Mouse (Mus musculus) embryonic facial prominence, embryonic 11.5 days (tissue): ENCODE data around the gene 3110040N11Rik. TPM values are rescaled to one million over a fixed set of nuclear protein-coding genes. Genes with fewer than 3 reads are reported as not detected.

Source experiments
- ATAC-seq: fragments of 200-750 bp; cut with Nextera tagmentation; replicated peaks from 2 replicates; pipeline ENCODE4 v1.8.0; 2017; ENCODE audit warnings: low read depth; ENCODE audit not compliant: insufficient number of reproducible peaks, low FRiP score, low TSS enrichment
- DNase-seq: peaks from one replicate; pipeline ENCODE4 v3.0.0-alpha.2; 2015; ENCODE audit warnings: low spot score
- H3K27ac ChIP-seq: fragments of 300-500 bp; sonication (generic); replicated peaks from 2 replicates; pipeline ENCODE4 v1.5.1; 2014; ENCODE audit warnings: mild to moderate bottlenecking, low read depth, low read length, control low read depth
- H3K27me3 ChIP-seq: fragments of 300-500 bp; sonication (generic); 2 replicates; pipeline ENCODE4 v1.6.1; 2014; ENCODE audit warnings: mild to moderate bottlenecking, low read length, moderate library complexity, mixed read lengths; ENCODE audit not compliant: control insufficient read depth, insufficient read depth
- H3K36me3 ChIP-seq: fragments of 300-500 bp; sonication (generic); replicated peaks from 2 replicates; pipeline ENCODE4 v1.6.1; 2014; ENCODE audit warnings: low read depth, mild to moderate bottlenecking, low read length, moderate library complexity, mixed read lengths; ENCODE audit not compliant: control insufficient read depth, insufficient read depth
- H3K4me1 ChIP-seq: fragments of 300-500 bp; sonication (generic); 2 replicates; pipeline ENCODE4 v1.6.1; 2014; ENCODE audit warnings: low read length, mixed read lengths; ENCODE audit not compliant: control insufficient read depth, insufficient read depth
- H3K4me2 ChIP-seq: fragments of 300-500 bp; sonication (generic); 2 replicates; pipeline ENCODE4 v1.6.1; 2014; ENCODE audit warnings: low read depth, mild to moderate bottlenecking, control low read depth, low read length, moderate library complexity
- H3K4me3 ChIP-seq: fragments of 300-500 bp; sonication (generic); 2 replicates; pipeline ENCODE4 v1.5.1; 2014; ENCODE audit warnings: low read depth, low read length, control low read depth
- H3K9ac ChIP-seq: fragments of 300-500 bp; sonication (generic); replicated peaks from 2 replicates; pipeline ENCODE4 v1.6.1; 2014; ENCODE audit warnings: mild to moderate bottlenecking, control low read depth, low read length
- H3K9me3 ChIP-seq: fragments of 300-500 bp; sonication (generic); replicated peaks from 2 replicates; pipeline ENCODE4 v1.6.1; 2016; ENCODE audit warnings: mild to moderate bottlenecking, low read length, inconsistent platforms, mixed read lengths; ENCODE audit not compliant: control insufficient read depth
- WGBS: fragments of 180-500 bp; shearing (Covaris S2); extraction: QIAGEN DNeasy Blood & Tissue Kit; methylation state at CpG from one replicate; pipeline ENCODE4 v1.1.7; 2014; 5-methylcytosine and 5-hydroxymethylcytosine counted together
- polyA plus RNA-seq: library from polyadenylated mRNA; unstranded; fragments of >200 nt; fragmentation: Nextera tagmentation; extraction: Ambion mirVana; gene quantifications from 2 replicates; pipeline ENCODE4 v1.2.1, GENCODE M21; 2014

The 3110040N11Rik gene
- polyA plus RNA-seq, 1 experiment from 2014 or later, result 47.3 TPM

GRCm38 (mm10) chr7:81825381-81825780, 36.1 kb upstream of the 3110040N11Rik start:
- no peak overlapping the region for H3K27ac ChIP-seq
- peaks cover 2% of the 10 kb centered on the region; the same call in 1 of the 2 replicates for H3K4me1 ChIP-seq
- H3K27me3 ChIP-seq, result no peaks in the 10 kb centered on the region
- H3K4me3 ChIP-seq, result no peak overlapping the region
- no peak overlapping the region for H3K4me2 ChIP-seq
- H3K36me3 ChIP-seq, result no peaks in the 10 kb centered on the region
- 46% methylated on average over 3 of the region's 3 CpGs for WGBS
- ATAC-seq (no peak), DNase-seq (no peak)
- H3K9ac ChIP-seq, result no peak overlapping the region
- H3K9me3 ChIP-seq, result no peaks in the 10 kb centered on the region

GRCm38 (mm10) chr7:81824906-81825305, 35.6 kb upstream of the 3110040N11Rik start:
- no peak overlapping the region for H3K27ac ChIP-seq
- no peak overlapping the region for H3K4me3 ChIP-seq
- H3K4me2 ChIP-seq, result no peak overlapping the region
- no peaks in the 10 kb centered on the region for H3K27me3 ChIP-seq
- no peak overlapping the region for H3K9ac ChIP-seq
- H3K9me3 ChIP-seq, result no peaks in the 10 kb centered on the region
- no peak for ATAC-seq
- DNase-seq, result peak; percentile 26
- peaks cover 2% of the 10 kb centered on the region; the same call in 1 of the 2 replicates for H3K4me1 ChIP-seq
- WGBS, result 45% methylated on average over 3 of the region's 3 CpGs
- no peaks in the 10 kb centered on the region for H3K36me3 ChIP-seq

- Histone ChIP-seq H3K36me3 (no peaks in the 10 kb centered on the region), H3K27me3 (no peaks in the 10 kb centered on the region), H3K4me1 (no peaks in the 10 kb centered on the region), H3K4me3 (no peak overlapping the region), H3K9me3 (no peaks in the 10 kb centered on the region), H3K9ac (no peak overlapping the region), H3K27ac (no peak overlapping the region), H3K4me2 (no peak overlapping the region)
- DNase-seq (no peak), ATAC-seq (no peak)
- WGBS, result 78% methylated on average over 5 of the region's 5 CpGs
These were observed 16.8 kb upstream of the 3110040N11Rik start for GRCm38 (mm10) chr7:81806067-81806466.

GRCm38 (mm10) chr7:81788536-81788935, 742 bp downstream of the 3110040N11Rik start:
- H3K36me3 ChIP-seq, result no peaks in the 10 kb centered on the region
- H3K27ac ChIP-seq, result peak overlapping the region; percentile 66
- H3K4me2 ChIP-seq, result peak overlapping the region; percentile 41
- no peaks in the 10 kb centered on the region for H3K4me1 ChIP-seq
- peak overlapping the region; percentile 61 for H3K9ac ChIP-seq
- no peak for ATAC-seq
- H3K9me3 ChIP-seq, result no peaks in the 10 kb centered on the region
- 6% methylated on average over 5 of the region's 5 CpGs for WGBS
- no peak for DNase-seq
- peak overlapping the region; percentile 40 for H3K4me3 ChIP-seq
- H3K27me3 ChIP-seq, result no peaks in the 10 kb centered on the region

- Histone ChIP-seq H3K4me1 (no peaks in the 10 kb centered on the region), H3K9ac (no peak overlapping the region), H3K27me3 (no peaks in the 10 kb centered on the region), H3K4me3 (no peak overlapping the region), H3K27ac (no peak overlapping the region), H3K36me3 (no peaks in the 10 kb centered on the region; the same call in none of the 2 replicates), H3K4me2 (no peak overlapping the region), H3K9me3 (no peaks in the 10 kb centered on the region)
- WGBS, result 76% methylated on average over 10 of the region's 10 CpGs
- ATAC-seq (no peak; the same call in 1 of the 2 replicates), DNase-seq (no peak)
These were observed 11.5 kb downstream of the 3110040N11Rik start for GRCm38 (mm10) chr7:81777667-81778218.

GRCm38 (mm10) chr7:81775325-81775724, 14.0 kb downstream of the 3110040N11Rik start:
- ATAC-seq (no peak), DNase-seq (no peak)
- Histone ChIP-seq H3K9ac (no peak overlapping the region), H3K4me1 (no peaks in the 10 kb centered on the region), H3K27ac (no peak overlapping the region), H3K27me3 (no peaks in the 10 kb centered on the region), H3K4me2 (no peak overlapping the region), H3K36me3 (no peaks in the 10 kb centered on the region; the same call in 1 of the 2 replicates), H3K4me3 (no peak overlapping the region), H3K9me3 (no peaks in the 10 kb centered on the region)
- 78% methylated on average over 5 of the region's 5 CpGs for WGBS

GRCm38 (mm10) chr7:81772786-81773539, 16.3 kb downstream of the 3110040N11Rik start:
- DNase-seq, result no peak
- Histone ChIP-seq H3K4me1 (no peaks in the 10 kb centered on the region), H3K27me3 (no peaks in the 10 kb centered on the region), H3K27ac (no peak overlapping the region), H3K4me3 (no peak overlapping the region), H3K36me3 (no peaks in the 10 kb centered on the region), H3K4me2 (no peak overlapping the region), H3K9me3 (no peaks in the 10 kb centered on the region), H3K9ac (no peak overlapping the region)
- ATAC-seq, result no peak
- 82% methylated on average over 10 of the region's 10 CpGs for WGBS

GRCm38 (mm10) chr7:81763110-81763845, 26.0 kb downstream of the 3110040N11Rik start:
- H3K27ac ChIP-seq, result peak overlapping the region; percentile 80
- 2% methylated on average over 60 of the region's 60 CpGs for WGBS
- DNase-seq, result peak; percentile 37

More at GRCm38 (mm10) chr7:81763110-81763845, 26.0 kb downstream of the 3110040N11Rik start:
- no peaks in the 10 kb centered on the region for H3K9me3 ChIP-seq
- H3K4me1 ChIP-seq, result no peaks in the 10 kb centered on the region
- peak overlapping the region; percentile 91 for H3K4me2 ChIP-seq
- H3K9ac ChIP-seq, result peak overlapping the region; percentile 93
- peak overlapping the region; percentile 96 for H3K4me3 ChIP-seq
- no peaks in the 10 kb centered on the region for H3K27me3 ChIP-seq
- peak; percentile 77 for ATAC-seq
- no peaks in the 10 kb centered on the region for H3K36me3 ChIP-seq
